Mouse (Mus musculus): ENCODE data around the gene Ces1c.

Ces1c gene

GRCm38 (mm10) chr8:93131233-93131980 is at the start of gene Ces1c:
Gene Ces1c, minus strand, starts transcription at chr8:93131283.
- no peak for DNase-seq (ENCODE audit: low spot score)

- no peak for DNase-seq (ENCODE audit: low spot score)
Observed at GRCm38 (mm10) chr8:93180581-93181129, 49.6 kb upstream of the Ces1c start.

- no peak for DNase-seq (ENCODE audit: low spot score)
Observed at GRCm38 (mm10) chr8:93176593-93176992, 45.5 kb upstream of the Ces1c start.

GRCm38 (mm10) chr8:93174554-93174953 is 43.5 kb upstream of the Ces1c start:
- no peak for DNase-seq (ENCODE audit: low spot score)

- DNase-seq (ENCODE audit: low spot score), result peak; percentile 41
Observed at GRCm38 (mm10) chr8:93171846-93172590, 40.9 kb upstream of the Ces1c start.

GRCm38 (mm10) chr8:93163363-93163762 is 32.3 kb upstream of the Ces1c start:
- DNase-seq (ENCODE audit: low spot score), result no peak

- DNase-seq (ENCODE audit: low spot score), result no peak
Observed at GRCm38 (mm10) chr8:93151401-93151800, 20.3 kb upstream of the Ces1c start.

- no peak for DNase-seq (ENCODE audit: low spot score)
Observed at GRCm38 (mm10) chr8:93147331-93147730, 16.2 kb upstream of the Ces1c start.

- DNase-seq (ENCODE audit: low spot score), result peak; percentile 49
Observed at GRCm38 (mm10) chr8:93140696-93141095, 9.6 kb upstream of the Ces1c start.

GRCm38 (mm10) chr8:93132196-93132595 is 1.1 kb upstream of the Ces1c start:
- DNase-seq (ENCODE audit: low spot score), result no peak

- no peak for DNase-seq (ENCODE audit: low spot score)
Observed at GRCm38 (mm10) chr8:93126476-93126875, 4.6 kb downstream of the Ces1c start.

- no peak for DNase-seq (ENCODE audit: low spot score)
Observed at GRCm38 (mm10) chr8:93122005-93122404, 9.1 kb downstream of the Ces1c start.

- peak; percentile 20 for DNase-seq (ENCODE audit: low spot score)
Observed at GRCm38 (mm10) chr8:93095376-93095775, 35.7 kb downstream of the Ces1c start.

- no peak for DNase-seq (ENCODE audit: low spot score)
Observed at GRCm38 (mm10) chr8:93091324-93091723, 39.8 kb downstream of the Ces1c start.

GRCm38 (mm10) chr8:93088686-93089122 is 42.4 kb downstream of the Ces1c start:
- no peak for DNase-seq (ENCODE audit: low spot score)

GRCm38 (mm10) chr8:93088193-93088592 is 42.9 kb downstream of the Ces1c start:
- no peak for DNase-seq (ENCODE audit: low spot score)

- no peak for DNase-seq (ENCODE audit: low spot score)
Observed at GRCm38 (mm10) chr8:93079887-93080286, 51.2 kb downstream of the Ces1c start, which contains the start of gene Ces1b. Gene Ces1b, minus strand, starts transcription at chr8:93080017.

GRCm38 (mm10) chr8:93075251-93075650 is 55.8 kb downstream of the Ces1c start:
- no peak for DNase-seq (ENCODE audit: low spot score)

- DNase-seq (ENCODE audit: low spot score), result no peak
Observed at GRCm38 (mm10) chr8:93063416-93064117, 67.5 kb downstream of the Ces1c start.

GRCm38 (mm10) chr8:93059185-93059584 is 71.9 kb downstream of the Ces1c start:
- DNase-seq (ENCODE audit: low spot score), result peak; percentile 64

- no peak for DNase-seq (ENCODE audit: low spot score)
Observed at GRCm38 (mm10) chr8:93055238-93055637, 75.8 kb downstream of the Ces1c start.
